Mouse (Mus musculus) liver, embryonic 14.5 days (tissue): Measurements from ENCODE around the gene Kng1. TPM values are rescaled to one million over a fixed set of nuclear protein-coding genes. Genes with fewer than 3 reads are reported as not detected.

Experiments
- ATAC-seq: fragments of 200-750 bp; cut with Nextera tagmentation; 2 replicates; pipeline ENCODE4 v1.8.0; 2017; ENCODE audit warnings: moderate number of reproducible peaks, mild to moderate bottlenecking, moderate library complexity; ENCODE audit not compliant: insufficient read depth
- DNase-seq, 3 experiments: peaks; one replicate each; pipeline ENCODE4 v3.0.0-alpha.2; 2012 to 2013; ENCODE audit warnings: low read depth in 3 of 3, low spot score in 3 of 3
- H3K27ac ChIP-seq: fragments of 300-500 bp; sonication (generic); 2 replicates; pipeline ENCODE4 v1.5.1; 2014; ENCODE audit warnings: moderate library complexity, mild to moderate bottlenecking, control low read depth, inconsistent platforms
- H3K27me3 ChIP-seq: fragments of 300-500 bp; sonication (generic); 2 replicates; pipeline ENCODE4 v1.6.1; 2014; ENCODE audit warnings: mild to moderate bottlenecking, low read length, moderate library complexity; ENCODE audit not compliant: control insufficient read depth, insufficient read depth
- H3K36me3 ChIP-seq: fragments of 300-500 bp; sonication (generic); replicated peaks from 2 replicates; pipeline ENCODE4 v1.6.1; 2014; ENCODE audit warnings: low read depth; ENCODE audit not compliant: control insufficient read depth, insufficient read depth
- H3K4me1 ChIP-seq, 2 experiments: fragments of 200-500 bp in 1 of 2; fragments of 300-500 bp in 1 of 2; sonication (generic) in 1 of 2; replicated peaks; 2 replicates each; pipeline ENCODE4 v1.6.1; 2012 to 2014; ENCODE audit warnings: antibody characterized with exemption in 1 of 2, inconsistent platforms in 1 of 2, low read length in 1 of 2; ENCODE audit not compliant: control insufficient read depth in 2 of 2, insufficient read depth in 2 of 2
- H3K4me2 ChIP-seq: fragments of 300-500 bp; sonication (generic); 2 replicates; pipeline ENCODE4 v1.6.1; 2014; ENCODE audit warnings: low read depth, mild to moderate bottlenecking, control low read depth, moderate library complexity
- H3K4me3 ChIP-seq, 2 experiments: fragments of 200-500 bp in 1 of 2; fragments of 300-500 bp in 1 of 2; sonication (generic) in 1 of 2; 2 replicates each; pipeline ENCODE4 v1.5.1; 2012 to 2014; ENCODE audit warnings: low read depth in 2 of 2, low read length in 2 of 2, mild to moderate bottlenecking in 2 of 2, control low read depth in 1 of 2, inconsistent platforms in 1 of 2, moderate library complexity in 1 of 2; ENCODE audit not compliant: insufficient read depth in 1 of 2
- H3K9ac ChIP-seq: fragments of 300-500 bp; sonication (generic); replicated peaks from 2 replicates; pipeline ENCODE4 v1.6.1; 2014; ENCODE audit warnings: mild to moderate bottlenecking, control low read depth, moderate library complexity
- H3K9me3 ChIP-seq: fragments of 300-500 bp; sonication (generic); 2 replicates; pipeline ENCODE4 v1.6.1; 2016; ENCODE audit warnings: low read length, mixed read lengths; ENCODE audit not compliant: control insufficient read depth
- CTCF ChIP-seq: IDR thresholded peaks from 2 replicates; pipeline ENCODE4 v1.5.1; 2016; ENCODE audit warnings: antibody characterized with exemption, low read depth, control low read depth
- EP300 ChIP-seq: IDR thresholded peaks from 2 replicates; pipeline ENCODE4 v1.6.1; 2016; ENCODE audit warnings: antibody characterized with exemption, low read depth
- WGBS: fragments of 180-500 bp; shearing (Covaris S2); extraction: QIAGEN DNeasy Blood & Tissue Kit; methylation state at CpG from one replicate; pipeline ENCODE4 v1.1.7; 2014; ENCODE audit not compliant: insufficient replicate concordance; 5-methylcytosine and 5-hydroxymethylcytosine counted together
- polyA plus RNA-seq, 2 experiments: library from polyadenylated mRNA; depleted of rRNA in 1 of 2; stranded (reverse) in 1 of 2; unstranded in 1 of 2; fragments of >200 nt; fragmentation: Nextera tagmentation in 1 of 2; extraction: Ambion mirVana in 1 of 2; gene quantifications; 2 replicates each; pipeline versions ENCODE4 v1.2.1 to v1.2.3; 2012 to 2014

The Kng1 gene
- polyA plus RNA-seq, 2 experiments: 225 to 583 TPM

DNA sequence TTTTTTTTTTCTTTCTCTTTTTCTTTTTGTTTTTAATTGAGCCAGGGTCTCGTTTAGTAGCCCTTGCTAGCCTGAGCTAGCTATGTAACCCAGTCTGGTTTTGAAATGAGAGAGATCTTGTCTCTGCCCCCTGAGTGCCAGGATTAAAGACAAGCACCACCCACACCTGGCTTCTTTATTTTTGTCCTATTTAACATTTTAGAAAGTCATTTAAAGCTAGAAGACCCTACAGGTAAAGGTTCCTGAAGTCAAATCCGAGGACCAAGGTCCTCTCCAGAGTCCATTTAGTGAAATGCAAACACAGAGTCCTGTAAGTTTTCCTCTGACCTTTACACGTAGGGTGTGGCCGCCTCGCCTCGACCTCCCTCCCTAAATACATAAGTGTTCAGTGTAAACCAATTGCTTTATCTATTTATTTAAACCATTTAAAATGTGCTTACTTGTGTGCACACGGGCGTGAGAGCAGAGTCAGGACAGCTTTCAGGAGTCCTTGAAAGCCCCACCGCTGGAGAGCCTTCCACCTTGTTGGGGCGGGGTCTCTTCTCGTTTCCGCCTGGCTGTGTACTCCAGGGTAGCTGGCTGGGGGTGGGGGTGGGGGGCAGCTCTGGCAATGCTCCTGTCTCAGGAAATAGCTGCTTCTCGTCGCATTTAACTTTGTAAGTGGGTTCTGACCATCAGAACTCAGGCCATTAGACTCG is 44.8 kb downstream of the Kng1 start:
- Histone ChIP-seq H3K9ac (peak overlapping the region; percentile 62), H3K4me2 (peak overlapping the region; percentile 78), H3K27ac (no peak overlapping the region), H3K9me3 (no peaks in the 10 kb centered on the region), H3K4me1 (peaks cover 6 to 15% of the 10 kb centered on the region in 2 experiments), H3K36me3 (no peaks in the 10 kb centered on the region), H3K27me3 (peaks cover 4% of the 10 kb centered on the region; the same call in 1 of the 2 replicates), H3K4me3 (peak overlapping the region; percentile 52 to 53)
- 3% methylated on average over 15 of the region's 15 CpGs for whole genome bisulfite sequencing
- ATAC-seq (no peak), DNase-seq (no peak)
- TF ChIP-seq CTCF: no peak
- TF ChIP-seq EP300: no peak

DNA sequence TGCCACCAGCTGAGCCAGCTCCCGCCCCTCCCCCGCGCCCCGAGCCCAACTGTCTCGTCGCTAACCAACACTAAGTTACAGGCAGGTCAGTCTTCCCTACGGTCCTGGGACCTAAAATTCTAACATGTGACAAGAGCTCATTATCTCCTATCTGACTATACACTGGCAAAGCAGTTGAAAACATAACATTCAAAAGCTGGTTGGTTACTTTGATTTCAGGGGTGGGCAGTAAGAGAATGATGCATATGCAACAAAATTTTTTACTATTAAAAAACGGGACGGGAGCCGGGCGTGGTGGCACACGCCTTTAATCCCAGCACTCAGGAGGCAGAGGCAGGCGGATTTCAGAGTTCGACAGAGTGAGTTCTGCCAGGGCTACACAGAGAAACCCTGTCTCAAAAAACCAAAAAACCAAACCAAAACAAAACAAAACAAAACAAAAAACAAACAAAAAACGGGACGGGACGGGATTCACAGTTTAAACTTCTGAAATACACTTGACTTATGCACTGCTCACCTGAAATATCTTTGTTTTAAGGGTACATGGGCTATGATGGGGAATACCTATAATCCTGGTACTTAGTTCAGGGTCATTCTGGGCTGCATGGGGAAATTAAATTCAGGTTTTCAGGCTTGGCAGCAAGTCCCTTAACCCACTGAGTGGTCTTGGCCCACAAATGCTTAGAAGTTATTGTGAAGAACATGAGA is 45.5 kb downstream of the Kng1 start:
- Histone ChIP-seq H3K27ac (no peak overlapping the region), H3K36me3 (peaks cover under 1% of the 10 kb centered on the region), H3K4me2 (peak overlapping the region; percentile 78), H3K4me3 (peak overlapping the region; percentile 52 to 53), H3K9me3 (no peaks in the 10 kb centered on the region), H3K27me3 (peaks cover 4% of the 10 kb centered on the region; the same call in 1 of the 2 replicates), H3K9ac (peak overlapping the region; percentile 62), H3K4me1 (peaks cover 6 to 15% of the 10 kb centered on the region in 2 experiments)
- WGBS: 20% methylated on average over 17 of the region's 17 CpGs
- ATAC-seq: no peak
- TF ChIP-seq EP300: no peak
- TF ChIP-seq CTCF: no peak
- DNase-seq: no peak

DNA sequence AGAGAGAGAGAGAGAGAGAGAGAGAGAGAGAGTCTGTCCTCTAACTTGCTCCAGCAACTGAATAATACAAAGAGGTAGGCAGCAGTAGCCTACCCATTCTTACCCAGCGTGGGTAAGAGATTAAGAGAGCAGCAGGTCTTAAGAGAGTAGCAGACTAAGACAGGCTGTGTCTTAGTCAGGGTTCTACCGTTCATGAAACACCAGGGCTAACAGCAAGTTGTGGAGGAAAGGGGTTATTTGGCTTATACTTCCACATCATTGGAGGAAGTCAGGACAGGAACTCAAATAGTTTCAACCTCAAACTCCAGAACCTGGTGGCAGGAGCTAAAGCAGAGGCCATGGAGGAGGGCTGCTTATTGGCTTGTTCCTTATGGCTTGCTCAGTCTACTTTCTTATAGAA is 46.2 kb downstream of the Kng1 start:
- no peak for DNase-seq
- H3K9ac ChIP-seq: no peak overlapping the region
- no peak overlapping the region for H3K27ac ChIP-seq
- H3K27me3 ChIP-seq: peaks cover 4% of the 10 kb centered on the region; the same call in 1 of the 2 replicates
- peaks cover 7% of the 10 kb centered on the region for H3K36me3 ChIP-seq
- ATAC-seq: no peak
- no peak overlapping the region for H3K4me2 ChIP-seq
- no peaks in the 10 kb centered on the region for H3K9me3 ChIP-seq
- no peak overlapping the region for H3K4me3 ChIP-seq
- WGBS: 37% methylated on average over 2 of the region's 2 CpGs
- peaks cover 6 to 15% of the 10 kb centered on the region in 2 experiments for H3K4me1 ChIP-seq
- TF ChIP-seq CTCF (no peak), EP300 (no peak)

DNA sequence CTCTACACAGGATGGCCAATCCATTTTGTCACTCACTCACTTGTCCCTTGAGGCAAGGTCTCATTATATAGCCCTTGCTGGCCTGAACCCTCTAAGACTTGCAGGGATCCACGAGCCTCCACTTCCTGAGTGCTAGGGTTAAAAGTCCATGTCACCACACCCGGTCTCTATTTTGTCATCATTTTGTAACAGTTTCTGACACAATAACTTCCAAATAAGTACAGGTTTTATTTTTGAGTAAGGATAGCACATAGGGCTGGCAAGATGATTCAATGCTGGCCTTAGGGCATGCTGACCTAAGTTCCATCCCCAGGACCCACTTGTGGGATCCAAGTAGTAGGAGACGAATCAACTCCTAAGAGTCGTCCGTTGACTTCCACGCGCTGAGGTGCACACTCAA is 48.5 kb downstream of the Kng1 start:
- Histone ChIP-seq H3K36me3 (peaks cover 29% of the 10 kb centered on the region), H3K9ac (no peak overlapping the region), H3K27me3 (no peaks in the 10 kb centered on the region), H3K4me2 (no peak overlapping the region; the same call in 1 of the 2 replicates), H3K4me3 (no peak overlapping the region), H3K4me1 (peaks cover 6 to 11% of the 10 kb centered on the region in 2 experiments), H3K9me3 (no peaks in the 10 kb centered on the region), H3K27ac (no peak overlapping the region)
- TF ChIP-seq EP300 (no peak), CTCF (no peak)
- ATAC-seq (no peak), DNase-seq (no peak)
- 65% methylated on average over 7 of the region's 7 CpGs for WGBS

DNA sequence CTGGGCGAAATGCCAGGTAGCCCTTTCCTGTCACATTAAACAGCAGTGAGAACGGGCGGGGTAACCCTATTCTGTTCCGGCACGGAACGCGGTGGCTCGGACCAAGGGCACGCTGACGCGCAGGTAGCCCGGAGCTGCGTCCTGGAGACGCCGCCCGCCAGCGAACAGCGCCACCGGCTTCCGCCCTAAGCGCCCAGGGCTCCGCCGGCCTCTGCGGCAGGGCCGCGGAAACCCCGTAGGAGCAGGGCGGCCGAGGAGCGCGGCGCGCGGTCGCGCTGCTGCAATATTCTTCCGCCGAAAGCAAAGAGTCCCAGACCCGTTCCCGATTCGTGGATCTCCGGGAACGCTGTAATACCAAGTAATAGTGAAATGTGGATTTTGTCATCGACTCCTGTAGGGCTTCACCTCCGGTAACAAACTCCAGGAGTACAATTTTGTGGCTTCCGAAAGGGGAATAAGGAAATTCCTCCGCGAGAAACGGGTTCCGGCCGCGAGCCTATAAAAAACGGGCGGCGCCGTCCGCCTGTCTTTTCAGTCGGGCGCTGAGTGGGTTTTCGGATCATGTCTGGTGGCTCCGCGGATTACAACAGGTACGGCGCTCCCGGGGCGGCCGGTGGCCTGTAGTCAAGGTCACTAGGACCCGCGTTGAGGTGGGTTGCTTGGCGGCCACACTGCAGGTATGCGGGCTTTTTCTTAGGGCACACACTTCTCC is 49.7 kb downstream of the Kng1 start, which contains the start of gene Eif4a2:
TSS of gene Eif4a2 (plus strand) at position 214 of the 712 bp plus-strand sequence.
- WGBS: under 1% methylated on average over 71 of the region's 71 CpGs

More for the DNA sequence above, 49.7 kb downstream of the Kng1 start, which contains the start of gene Eif4a2:
- Histone ChIP-seq H3K4me3 (peak within 1 kb of the TSS; percentile 88 to 89), H3K4me1 (peaks cover 3 to 11% of the 10 kb centered on the region in 2 experiments), H3K4me2 (peak within 1 kb of the TSS; percentile 80), H3K9me3 (no peaks in the 10 kb centered on the region), H3K27me3 (no peaks in the 10 kb centered on the region), H3K27ac (peak within 1 kb of the TSS; percentile 90), H3K9ac (peak within 1 kb of the TSS; percentile 99), H3K36me3 (peaks cover 42% of the 10 kb centered on the region)
- DNase-seq: peak; percentile 82 to 83 (median 82)
- peak; percentile 27; the same call in 1 of the 2 replicates for TF ChIP-seq CTCF
- peak; percentile 51 for TF ChIP-seq EP300
- ATAC-seq: peak; percentile 91
